Comparison of ENCODE assay signal across 8 mouse cellular contexts in the genomic region with DNA sequence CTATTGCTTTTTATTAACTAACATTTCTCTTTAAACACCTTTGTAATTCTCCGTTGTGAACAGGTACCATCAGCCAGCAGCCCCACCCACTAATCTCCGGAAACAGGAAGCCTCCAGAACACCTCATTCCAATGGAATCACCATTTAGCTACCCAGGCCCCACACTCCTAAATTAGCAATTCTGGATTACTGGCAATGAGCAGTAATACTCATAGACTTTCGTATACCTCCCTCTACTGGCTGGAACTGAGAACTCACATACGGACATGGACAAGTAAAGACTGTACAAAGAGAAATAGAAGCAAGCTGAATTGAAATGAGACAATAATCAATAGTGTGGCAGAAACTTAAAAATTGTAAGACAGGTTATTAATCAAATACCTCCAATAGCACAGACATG. TPM values are rescaled to one million over a fixed set of nuclear protein-coding genes. Genes with fewer than 3 reads are reported as not detected.
DNase-seq lines count a peak whose midpoint lies in the region; ATAC-seq and TF ChIP-seq lines count a peak whose summit lies in the region.

No protein-coding gene starts in this region.

- no peak overlapping the region for H3K4me3 ChIP-seq in heart, adult 2 months
- H3K4me3 ChIP-seq in heart, embryonic 10.5 days, result no peak overlapping the region
- H3K4me3 ChIP-seq in embryonic facial prominence, embryonic 15.5 days (replicated peaks), result no peak overlapping the region
- H3K4me3 ChIP-seq in midbrain, embryonic 13.5 days (replicated peaks), result no peak overlapping the region

- DNase-seq in heart, adult 2 months, result peak; percentile 20 to 21
- DNase-seq in heart, embryonic 10.5 days (ENCODE audit: low spot score), result no peak
- DNase-seq in adrenal gland, postnatal 36 days, result peak; percentile 16 to 71
- peak; percentile 13 to 42 for DNase-seq in layer of hippocampus, postnatal 36 days
- DNase-seq in spleen, postnatal 36 days (ENCODE audit: low spot score in 2 of 2), result peak; percentile 48 to 63

- no peaks in the 10 kb centered on the region for H3K9me3 ChIP-seq in heart, embryonic 10.5 days
- H3K9me3 ChIP-seq in embryonic facial prominence, embryonic 15.5 days (replicated peaks), result no peaks in the 10 kb centered on the region
- H3K9me3 ChIP-seq in midbrain, embryonic 13.5 days, result no peaks in the 10 kb centered on the region

- intact Hi-C loops in heart, adult 2 months (cut with DNase I), result loop anchor here (2.0 to 5.0 kb wide), 2 partner anchors 27 to 174 kb away; a partner anchor contains a TSS

- H3K27me3 ChIP-seq in heart, adult 2 months (ENCODE audit: control insufficient read depth, insufficient read depth, low read length), result no peaks in the 10 kb centered on the region
- no peaks in the 10 kb centered on the region for H3K27me3 ChIP-seq in heart, embryonic 10.5 days (ENCODE audit: insufficient read depth, poor library complexity, severe bottlenecking)
- no peaks in the 10 kb centered on the region for H3K27me3 ChIP-seq in embryonic facial prominence, embryonic 15.5 days
- H3K27me3 ChIP-seq in midbrain, embryonic 13.5 days, result no peaks in the 10 kb centered on the region

- no peak for TF ChIP-seq POLR2A in heart, adult 2 months (IDR thresholded peaks at IDR 0.05; ENCODE audit: insufficient read depth, low read depth, low read length)

- WGBS in heart, adult 2 months, result 5% methylated on average over 4 of the region's 4 CpGs
- WGBS in heart, embryonic 10.5 days, result 28% methylated on average over 4 of the region's 4 CpGs
- 25% methylated on average over 4 of the region's 4 CpGs for WGBS in embryonic facial prominence, embryonic 15.5 days
- 33% methylated on average over 4 of the region's 4 CpGs for WGBS in midbrain, embryonic 13.5 days

- no peaks in the 10 kb centered on the region for H3K79me2 ChIP-seq in heart, adult 2 months (replicated peaks; ENCODE audit: control insufficient read depth, insufficient read depth, low read length)

- no peaks in the 10 kb centered on the region; the same call in 1 of the 2 replicates for H3K36me3 ChIP-seq in heart, adult 2 months (ENCODE audit: control insufficient read depth, insufficient read depth, low read length)
- peaks cover 34% of the 10 kb centered on the region for H3K36me3 ChIP-seq in heart, embryonic 10.5 days
- H3K36me3 ChIP-seq in embryonic facial prominence, embryonic 15.5 days, result peaks cover 15% of the 10 kb centered on the region; the same call in 1 of the 2 replicates
- H3K36me3 ChIP-seq in midbrain, embryonic 13.5 days, result peaks cover 24% of the 10 kb centered on the region

- no peak overlapping the region for H3K9ac ChIP-seq in heart, adult 2 months (ENCODE audit: low read depth, low read length)
- no peak overlapping the region for H3K9ac ChIP-seq in embryonic facial prominence, embryonic 15.5 days
- no peak overlapping the region for H3K9ac ChIP-seq in midbrain, embryonic 13.5 days (replicated peaks)

- no peak overlapping the region for H3K27ac ChIP-seq in heart, adult 2 months
- H3K27ac ChIP-seq in heart, embryonic 10.5 days, result no peak overlapping the region
- no peak overlapping the region for H3K27ac ChIP-seq in embryonic facial prominence, embryonic 15.5 days (replicated peaks)
- no peak overlapping the region for H3K27ac ChIP-seq in midbrain, embryonic 13.5 days

- 0 out of 2 replicates have a peak, but pooled peaks have one; percentile 31 for ATAC-seq in embryonic facial prominence, embryonic 15.5 days (ENCODE audit: insufficient number of reproducible peaks, low FRiP score, low TSS enrichment, low read depth)
- ATAC-seq in hematopoietic stem cell, adult 5-6 weeks (replicated peaks in 1 of 2; ENCODE audit: insufficient read depth in 1 of 2, low FRiP score in 2 of 2, low TSS enrichment in 1 of 2, low read depth in 1 of 2, poor library complexity in 2 of 2, severe bottlenecking in 2 of 2), result peak; percentile 63 to 66; a peak in 3 of 4 replicates
- peak; percentile 62; the same call in 1 of the 2 replicates for ATAC-seq in midbrain, embryonic 13.5 days

- H3K4me1 ChIP-seq in heart, adult 2 months (ENCODE audit: control insufficient read depth, insufficient read depth, low read length), result no peaks in the 10 kb centered on the region; the same call in 1 of the 2 replicates
- no peaks in the 10 kb centered on the region for H3K4me1 ChIP-seq in heart, embryonic 10.5 days
- 0 out of 2 replicates have a peak, but pooled peaks cover 5% of the 10 kb centered on the region for H3K4me1 ChIP-seq in embryonic facial prominence, embryonic 15.5 days
- peaks cover 5% of the 10 kb centered on the region for H3K4me1 ChIP-seq in midbrain, embryonic 13.5 days (replicated peaks)

- peak; percentile 91 for TF ChIP-seq CTCF in heart, adult 2 months (IDR thresholded peaks at IDR 0.05)

- no peak overlapping the region for H3K4me2 ChIP-seq in embryonic facial prominence, embryonic 15.5 days (replicated peaks)
- H3K4me2 ChIP-seq in midbrain, embryonic 13.5 days (replicated peaks), result no peak overlapping the region

- TF ChIP-seq EP300 in heart, adult 2 months (IDR thresholded peaks at IDR 0.05; ENCODE audit: insufficient read depth, low read depth, low read length), result no peak

RNA-seq across cellular contexts. Expression of a gene that starts 4.8 kb away (rescaled TPM):
- 1 to 10 TPM; 4.4 to 5.5 TPM for total RNA-seq in heart, adult 2 months (2021)
- 3.9 and 5.9 TPM in 2 replicates for polyA plus RNA-seq in heart, adult 2 months (2012; rRNA removed)
- 20.3 and 20.7 TPM in 2 replicates for polyA plus RNA-seq in heart, embryonic 10.5 days (2016; fragmentation: Nextera tagmentation; extraction: Ambion mirVana)
- 10 to 100 TPM; 14.6 to 29.1 TPM for total RNA-seq in adrenal gland, postnatal 36 days (2021)
- 20.8 and 24.2 TPM in 2 replicates for polyA plus RNA-seq in embryonic facial prominence, embryonic 15.5 days (2015; fragmentation: Nextera tagmentation; extraction: Ambion mirVana)
- 9.0 and 20.8 TPM in 2 replicates for total RNA-seq in hematopoietic stem cell, adult 5-6 weeks (2017)
- total RNA-seq in layer of hippocampus, postnatal 36 days (2021), result 10 to 100 TPM in 1 of 2 experiments, 1 to 10 TPM in 1; 9.5 to 10.9 TPM
- polyA plus RNA-seq in midbrain, embryonic 13.5 days (2015; fragmentation: Nextera tagmentation; extraction: Ambion mirVana), result 18.7 and 20.4 TPM in 2 replicates

RNA-seq across cellular contexts. Expression of a gene that starts 26.3 kb away (rescaled TPM):
- total RNA-seq in heart, adult 2 months (2021), result not detected
- not detected in 2 replicates for polyA plus RNA-seq in heart, adult 2 months (2012; rRNA removed)
- polyA plus RNA-seq in heart, embryonic 10.5 days (2016; fragmentation: Nextera tagmentation; extraction: Ambion mirVana), result not detected in 2 replicates
- total RNA-seq in adrenal gland, postnatal 36 days (2021), result not detected
- not detected in 2 replicates for polyA plus RNA-seq in embryonic facial prominence, embryonic 15.5 days (2015; fragmentation: Nextera tagmentation; extraction: Ambion mirVana)
- total RNA-seq in hematopoietic stem cell, adult 5-6 weeks (2017), result not detected in 2 replicates
- total RNA-seq in layer of hippocampus, postnatal 36 days (2021), result not detected
- not detected in 2 replicates for polyA plus RNA-seq in midbrain, embryonic 13.5 days (2015; fragmentation: Nextera tagmentation; extraction: Ambion mirVana)

RNA-seq across cellular contexts. Expression of a gene that starts 30.4 kb away (rescaled TPM):
- 10 to 100 TPM; 20.6 to 21.4 TPM for total RNA-seq in heart, adult 2 months (2021)
- polyA plus RNA-seq in heart, adult 2 months (2012; rRNA removed), result 23.6 and 47.9 TPM in 2 replicates
- 14.3 and 15.6 TPM in 2 replicates for polyA plus RNA-seq in heart, embryonic 10.5 days (2016; fragmentation: Nextera tagmentation; extraction: Ambion mirVana)
- total RNA-seq in adrenal gland, postnatal 36 days (2021), result 10 to 100 TPM; 22.2 to 22.4 TPM
- 11.2 and 12.7 TPM in 2 replicates for polyA plus RNA-seq in embryonic facial prominence, embryonic 15.5 days (2015; fragmentation: Nextera tagmentation; extraction: Ambion mirVana)
- total RNA-seq in hematopoietic stem cell, adult 5-6 weeks (2017), result 58.0 and 58.6 TPM in 2 replicates
- 10 to 100 TPM in 1 of 2 experiments, 1 to 10 TPM in 1; 8.7 to 10.4 TPM for total RNA-seq in layer of hippocampus, postnatal 36 days (2021)
- polyA plus RNA-seq in midbrain, embryonic 13.5 days (2015; fragmentation: Nextera tagmentation; extraction: Ambion mirVana), result 6.0 and 6.3 TPM in 2 replicates
